Mouse (Mus musculus) midbrain, embryonic 14.5 days (tissue): ENCODE data around the gene Phyhipl. TPM values are rescaled to one million over a fixed set of nuclear protein-coding genes. Genes with fewer than 3 reads are reported as not detected.
A peak's percentile ranks its signal among the peaks of the same experiment; 100 is the strongest.

Experiments used
- ATAC-seq: fragments of 200-750 bp; cut with Nextera tagmentation; 2 replicates; pipeline ENCODE4 v1.8.0; 2017; ENCODE audit warnings: moderate number of reproducible peaks, moderate library complexity; ENCODE audit not compliant: low FRiP score, low TSS enrichment
- DNase-seq: peaks from one replicate; pipeline ENCODE4 v3.0.0-alpha.2; 2015
- H3K27ac ChIP-seq: fragments of 300-500 bp; sonication (generic); replicated peaks from 2 replicates; pipeline ENCODE4 v1.5.1; 2014; ENCODE audit warnings: mild to moderate bottlenecking, low read depth, low read length, moderate library complexity
- H3K27me3 ChIP-seq: fragments of 300-500 bp; sonication (generic); 2 replicates; pipeline ENCODE4 v1.6.1; 2014; ENCODE audit warnings: low read length, control low read depth, mixed read lengths; ENCODE audit not compliant: control insufficient read depth, insufficient read depth
- H3K36me3 ChIP-seq: fragments of 300-500 bp; sonication (generic); 2 replicates; pipeline ENCODE4 v1.6.1; 2014; ENCODE audit warnings: low read length, control low read depth; ENCODE audit not compliant: control insufficient read depth, insufficient read depth
- H3K4me1 ChIP-seq: fragments of 300-500 bp; sonication (generic); 2 replicates; pipeline ENCODE4 v1.6.1; 2014; ENCODE audit warnings: mild to moderate bottlenecking, antibody characterized with exemption, low read length, control low read depth; ENCODE audit not compliant: control insufficient read depth, insufficient read depth
- H3K4me2 ChIP-seq: fragments of 300-500 bp; sonication (generic); 2 replicates; pipeline ENCODE4 v1.6.1; 2014; ENCODE audit warnings: mild to moderate bottlenecking, low read length, moderate library complexity
- H3K4me3 ChIP-seq: fragments of 300-500 bp; sonication (generic); replicated peaks from 2 replicates; pipeline ENCODE4 v1.5.1; 2014; ENCODE audit warnings: low read depth, low read length
- H3K9ac ChIP-seq: fragments of 300-500 bp; sonication (generic); replicated peaks from 2 replicates; pipeline ENCODE4 v1.6.1; 2014; ENCODE audit warnings: mild to moderate bottlenecking, low read length, moderate library complexity
- H3K9me3 ChIP-seq: fragments of 300-500 bp; sonication (generic); 2 replicates; pipeline ENCODE4 v1.6.1; 2016; ENCODE audit warnings: low read length, control low read depth, mixed read lengths; ENCODE audit not compliant: control insufficient read depth
- WGBS: fragments of 180-500 bp; shearing (Covaris S2); extraction: QIAGEN DNeasy Blood & Tissue Kit; methylation state at CpG from one replicate; pipeline ENCODE4 v1.1.7; 2014; 5-methylcytosine and 5-hydroxymethylcytosine counted together
- polyA plus RNA-seq: library from polyadenylated mRNA; unstranded; fragments of >200 nt; fragmentation: Nextera tagmentation; extraction: Ambion mirVana; gene quantifications from 2 replicates; pipeline ENCODE4 v1.2.1, GENCODE M21; 2014

Phyhipl gene
- polyA plus RNA-seq, 1 experiment from 2014 or later, result 246 TPM

DNA sequence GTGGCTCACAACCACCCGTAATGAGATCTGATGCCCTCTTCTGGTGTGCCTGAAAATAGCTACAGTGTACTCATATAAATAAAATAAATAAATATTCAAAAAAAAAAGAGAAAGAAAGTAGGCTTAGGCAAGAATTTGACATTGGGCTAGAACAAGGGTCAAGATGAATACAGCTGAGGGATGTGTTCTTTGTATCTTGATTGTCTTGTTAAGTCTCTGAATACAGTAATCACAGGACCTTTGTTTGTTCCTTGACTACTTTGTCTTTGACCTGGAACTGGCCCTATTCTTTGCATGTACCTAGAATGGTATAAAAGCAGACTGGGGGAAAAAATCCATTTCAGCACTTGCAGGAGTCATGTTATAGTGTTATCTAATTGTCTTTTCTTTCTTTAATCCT, 44.1 kb downstream of the Phyhipl start:
- no peak overlapping the region for H3K4me2 ChIP-seq
- H3K4me1 ChIP-seq, result no peaks in the 10 kb centered on the region
- no peak for DNase-seq
- H3K9ac ChIP-seq, result no peak overlapping the region
- WGBS, result 97% methylated on average over 1 of the region's 1 CpGs
- H3K9me3 ChIP-seq, result no peaks in the 10 kb centered on the region
- no peak overlapping the region for H3K27ac ChIP-seq
- H3K36me3 ChIP-seq, result no peaks in the 10 kb centered on the region
- H3K27me3 ChIP-seq, result no peaks in the 10 kb centered on the region
- H3K4me3 ChIP-seq, result no peak overlapping the region
- ATAC-seq, result no peak

DNA sequence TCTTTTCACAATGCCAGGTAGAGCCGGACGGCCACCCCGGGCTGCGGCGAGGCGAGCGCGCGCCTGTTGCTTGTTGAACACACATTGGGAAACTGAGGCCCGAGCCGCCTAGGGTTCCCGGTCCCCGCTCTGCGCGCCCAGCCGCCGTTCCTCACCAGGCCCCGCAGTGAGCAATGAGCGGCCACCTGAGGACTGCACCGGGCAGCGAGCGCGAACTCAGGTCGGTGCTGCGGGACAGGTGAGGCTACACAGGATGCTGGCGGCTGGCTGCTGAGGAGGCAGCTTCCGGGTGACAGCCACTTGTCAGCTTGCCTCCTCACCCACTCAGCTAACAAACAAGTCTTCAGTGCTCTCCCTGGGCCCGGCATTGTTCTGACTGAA, 55.9 kb downstream of the Phyhipl start:
- Histone ChIP-seq H3K4me1 (peaks cover 9% of the 10 kb centered on the region; the same call in 1 of the 2 replicates), H3K27me3 (no peaks in the 10 kb centered on the region), H3K27ac (peak overlapping the region; percentile 97), H3K9me3 (no peaks in the 10 kb centered on the region), H3K9ac (peak overlapping the region; percentile 97), H3K36me3 (no peaks in the 10 kb centered on the region), H3K4me3 (peak overlapping the region; percentile 74), H3K4me2 (peak overlapping the region; percentile 87)
- WGBS, result under 1% methylated on average over 28 of the region's 28 CpGs
- peak; percentile 35; the same call in 1 of the 2 replicates for ATAC-seq
- DNase-seq, result peak; percentile 72

GRCm38 (mm10) chr10:70599126-70599924, 56.4 kb downstream of the Phyhipl start:
- peak; percentile 97 for DNase-seq
- ATAC-seq, result peak; percentile 94
- WGBS, result under 1% methylated on average over 117 of the region's 124 CpGs
- peak overlapping the region; percentile 74 for H3K4me3 ChIP-seq
- H3K27ac ChIP-seq, result peak overlapping the region; percentile 97
- H3K4me1 ChIP-seq, result peaks cover 10% of the 10 kb centered on the region; the same call in 1 of the 2 replicates
- H3K4me2 ChIP-seq, result peak overlapping the region; percentile 87
- H3K9ac ChIP-seq, result peak overlapping the region; percentile 97
- H3K36me3 ChIP-seq, result no peaks in the 10 kb centered on the region
- H3K9me3 ChIP-seq, result no peaks in the 10 kb centered on the region
- H3K27me3 ChIP-seq, result no peaks in the 10 kb centered on the region

DNA sequence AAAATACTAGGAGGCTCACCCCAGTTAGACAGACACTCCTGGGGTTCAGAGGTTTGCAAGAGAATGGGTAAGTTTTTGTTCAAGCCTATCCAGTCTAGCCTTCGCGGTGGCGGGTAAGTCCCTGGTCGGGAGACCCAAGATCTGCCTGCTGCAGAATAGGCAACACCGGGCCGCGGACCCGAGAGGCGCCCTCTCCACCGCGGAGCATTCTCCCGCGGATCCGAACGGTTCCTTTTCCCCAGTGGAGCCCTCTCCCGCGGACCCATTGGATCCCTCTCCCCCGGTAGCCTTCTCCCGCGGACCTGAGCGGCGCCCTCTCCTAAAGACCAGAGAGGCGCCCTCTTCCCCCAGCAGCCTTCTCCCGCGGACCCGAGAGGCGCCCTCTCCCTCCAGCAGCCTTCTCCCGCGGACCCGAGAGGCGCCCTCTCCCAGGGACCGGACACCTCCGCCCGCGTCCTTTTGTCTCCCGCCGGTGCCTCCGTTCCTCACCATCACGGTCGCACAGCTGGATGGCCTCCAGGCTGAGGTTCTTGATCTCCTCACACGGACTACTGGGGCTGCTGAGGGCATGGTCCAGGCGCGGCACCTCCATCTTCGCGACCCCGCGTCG, 57.1 kb downstream of the Phyhipl start:
- DNase-seq (peak; percentile 77), ATAC-seq (peak; percentile 60)
- WGBS, result under 1% methylated on average over 47 of the region's 48 CpGs
- Histone ChIP-seq H3K4me3 (peak overlapping the region; percentile 74), H3K4me1 (peaks cover 12% of the 10 kb centered on the region; the same call in 1 of the 2 replicates), H3K9ac (peak overlapping the region; percentile 97), H3K4me2 (peak overlapping the region; percentile 87), H3K9me3 (no peaks in the 10 kb centered on the region), H3K27ac (peak overlapping the region; percentile 97), H3K27me3 (no peaks in the 10 kb centered on the region), H3K36me3 (no peaks in the 10 kb centered on the region)

GRCm38 (mm10) chr10:70598081-70598515, 57.7 kb downstream of the Phyhipl start:
- DNase-seq, result no peak
- Histone ChIP-seq H3K4me2 (peak overlapping the region; percentile 87), H3K27me3 (no peaks in the 10 kb centered on the region), H3K9ac (peak overlapping the region; percentile 97), H3K4me1 (peaks cover 12% of the 10 kb centered on the region; the same call in 1 of the 2 replicates), H3K36me3 (no peaks in the 10 kb centered on the region), H3K27ac (peak overlapping the region; percentile 97), H3K4me3 (peak overlapping the region; percentile 74), H3K9me3 (no peaks in the 10 kb centered on the region)
- WGBS, result 13% methylated on average over 10 of the region's 10 CpGs
- no peak for ATAC-seq

DNA sequence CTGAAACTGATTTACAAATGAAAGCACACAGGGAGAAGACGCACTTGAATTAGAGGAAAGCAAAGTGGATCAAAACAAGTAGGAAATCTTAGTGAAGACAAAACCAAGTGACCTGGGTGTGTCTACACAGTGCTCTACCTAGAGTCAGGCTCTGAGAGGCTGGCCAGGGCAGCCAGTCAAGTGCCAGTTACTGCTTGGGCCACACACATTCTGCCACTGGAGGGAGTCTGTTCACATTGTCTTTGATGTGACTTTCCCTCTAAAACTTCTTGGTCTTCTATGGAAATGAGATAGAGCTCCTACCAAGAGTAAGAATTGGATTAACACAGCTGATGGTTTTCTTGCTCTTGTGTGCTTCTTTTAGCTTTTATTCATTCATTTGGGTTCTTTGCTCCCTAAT, 61.8 kb downstream of the Phyhipl start:
- DNase-seq, result peak; percentile 51
- WGBS, result 49% methylated on average over 1 of the region's 1 CpGs

GRCm38 (mm10) chr10:70586876-70587405, 68.8 kb downstream of the Phyhipl start:
- Histone ChIP-seq H3K9ac (no peak overlapping the region), H3K27ac (no peak overlapping the region), H3K4me3 (no peak overlapping the region), H3K9me3 (no peaks in the 10 kb centered on the region), H3K4me2 (no peak overlapping the region), H3K4me1 (no peaks in the 10 kb centered on the region), H3K36me3 (no peaks in the 10 kb centered on the region), H3K27me3 (no peaks in the 10 kb centered on the region)
- 90% methylated on average over 3 of the region's 3 CpGs for WGBS
- DNase-seq (no peak), ATAC-seq (no peak)

More for the DNA sequence above, 61.8 kb downstream of the Phyhipl start:
- H3K27ac ChIP-seq, result no peak overlapping the region
- H3K4me3 ChIP-seq, result no peak overlapping the region
- no peak overlapping the region for H3K9ac ChIP-seq
- H3K27me3 ChIP-seq, result no peaks in the 10 kb centered on the region
- H3K4me2 ChIP-seq, result no peak overlapping the region
- no peaks in the 10 kb centered on the region for H3K9me3 ChIP-seq
- H3K4me1 ChIP-seq, result peaks cover 12% of the 10 kb centered on the region; the same call in 1 of the 2 replicates
- no peaks in the 10 kb centered on the region for H3K36me3 ChIP-seq
- ATAC-seq, result no peak

DNA sequence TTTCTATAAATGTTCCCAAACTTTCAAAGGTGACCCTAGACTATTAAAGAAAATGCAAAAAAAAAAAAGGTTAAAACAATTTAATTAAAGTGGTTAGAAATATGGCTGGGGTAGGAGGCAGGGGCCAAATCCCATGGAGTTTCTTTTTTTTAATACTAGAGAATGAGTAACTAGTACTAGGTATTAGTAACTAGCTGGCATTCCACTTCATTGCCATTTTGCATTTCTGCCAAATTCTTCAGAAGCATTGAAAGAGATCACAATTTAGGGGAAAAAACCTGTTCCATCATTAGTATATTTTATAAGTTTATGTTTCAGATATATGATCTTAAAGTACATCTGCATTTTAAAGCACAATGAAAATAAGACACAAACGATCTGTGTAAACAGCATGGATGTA, 71.6 kb downstream of the Phyhipl start:
- H3K36me3 ChIP-seq, result no peaks in the 10 kb centered on the region
- no peaks in the 10 kb centered on the region for H3K9me3 ChIP-seq
- DNase-seq (no peak), ATAC-seq (no peak)
- 95% methylated on average over 1 of the region's 1 CpGs for WGBS
- H3K9ac ChIP-seq, result no peak overlapping the region
- H3K27ac ChIP-seq, result no peak overlapping the region
- no peak overlapping the region for H3K4me3 ChIP-seq
- H3K4me1 ChIP-seq, result no peaks in the 10 kb centered on the region
- H3K27me3 ChIP-seq, result no peaks in the 10 kb centered on the region
- H3K4me2 ChIP-seq, result no peak overlapping the region
